Mouse (Mus musculus): ENCODE measurements around the gene Pcca.

GRCm38 (mm10) chr14:122765951-122766350, 231.8 kb downstream of the Pcca start:
- no peak for TF ChIP-seq CTCF (IDR thresholded peaks at IDR 0.05; ENCODE audit: low read depth, low read length)
- no peak for TF ChIP-seq POLR2A (IDR thresholded peaks at IDR 0.05; ENCODE audit: insufficient read depth, low read length)
- no peak for TF ChIP-seq EP300 (IDR thresholded peaks at IDR 0.05; ENCODE audit: insufficient read depth, low read depth, low read length)

All from ES-Bruce4 (cell line).